Mouse (Mus musculus) forebrain, embryonic 16.5 days (tissue): ENCODE data around the gene Akap1. TPM values are rescaled to one million over a fixed set of nuclear protein-coding genes. Genes with fewer than 3 reads are reported as not detected.

Experiments
- ATAC-seq: fragments of 200-750 bp; cut with Nextera tagmentation; 2 replicates; pipeline ENCODE4 v1.8.0; 2017; ENCODE audit warnings: mild to moderate bottlenecking, moderate library complexity
- H3K27ac ChIP-seq: fragments of 300-500 bp; sonication (generic); 2 replicates; pipeline ENCODE4 v1.5.1; 2014; ENCODE audit warnings: low read length, control low read depth
- H3K27me3 ChIP-seq: fragments of 300-500 bp; sonication (generic); replicated peaks from 2 replicates; pipeline ENCODE4 v1.6.1; 2014; ENCODE audit warnings: low read length; ENCODE audit not compliant: control insufficient read depth, insufficient read depth
- H3K36me3 ChIP-seq: fragments of 300-500 bp; sonication (generic); 2 replicates; pipeline ENCODE4 v1.6.1; 2014; ENCODE audit not compliant: control insufficient read depth, insufficient read depth
- H3K4me1 ChIP-seq: fragments of 300-500 bp; sonication (generic); replicated peaks from 2 replicates; pipeline ENCODE4 v1.6.1; 2014; ENCODE audit warnings: low read length; ENCODE audit not compliant: control insufficient read depth, insufficient read depth
- H3K4me2 ChIP-seq: fragments of 300-500 bp; sonication (generic); 2 replicates; pipeline ENCODE4 v1.6.1; 2014; ENCODE audit warnings: mild to moderate bottlenecking, low read length, control low read depth
- H3K4me3 ChIP-seq: fragments of 300-500 bp; sonication (generic); replicated peaks from 2 replicates; pipeline ENCODE4 v1.5.1; 2014; ENCODE audit warnings: mild to moderate bottlenecking, low read length, control low read depth
- H3K9ac ChIP-seq: fragments of 300-500 bp; sonication (generic); replicated peaks from 2 replicates; pipeline ENCODE4 v1.6.1; 2014; ENCODE audit warnings: low read depth, low read length, control low read depth
- H3K9me3 ChIP-seq: fragments of 300-500 bp; sonication (generic); 2 replicates; pipeline ENCODE4 v1.6.1; 2016; ENCODE audit warnings: low read length; ENCODE audit not compliant: control insufficient read depth
- WGBS: fragments of 180-500 bp; shearing (Covaris S2); extraction: QIAGEN DNeasy Blood & Tissue Kit; methylation state at CpG from one replicate; pipeline ENCODE4 v1.1.7; 2014; 5-methylcytosine and 5-hydroxymethylcytosine counted together
- polyA plus RNA-seq: library from polyadenylated mRNA; unstranded; fragments of >200 nt; fragmentation: Nextera tagmentation; extraction: Ambion mirVana; gene quantifications from 2 replicates; pipeline ENCODE4 v1.2.1, GENCODE M21; 2015

Gene Akap1
- polyA plus RNA-seq, 1 experiment from 2014 or later, result 40.7 TPM

DNA sequence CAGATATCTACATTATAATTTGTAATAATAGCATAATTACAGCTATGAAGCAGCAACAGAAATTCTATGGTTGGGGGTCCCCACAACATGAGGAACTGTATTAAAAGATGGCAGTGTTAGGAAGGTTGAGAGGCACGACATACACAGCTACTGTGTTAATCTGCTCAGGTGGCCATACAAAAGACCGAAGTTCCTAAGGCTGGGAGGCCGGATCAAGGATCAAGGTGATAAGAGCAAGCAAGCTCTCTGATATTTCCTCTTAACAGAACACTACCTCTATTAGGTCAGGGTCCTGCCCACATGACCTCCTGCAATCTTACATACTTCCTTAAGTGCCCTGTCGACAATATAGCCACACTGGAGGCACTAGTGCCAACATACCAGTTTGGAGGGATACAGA, 80.9 kb downstream of the Akap1 start:
- H3K36me3 ChIP-seq, result no peaks in the 10 kb centered on the region
- WGBS, result 86% methylated on average over 4 of the region's 4 CpGs
- no peak overlapping the region for H3K4me2 ChIP-seq
- no peak for ATAC-seq
- no peak overlapping the region for H3K9ac ChIP-seq
- H3K4me1 ChIP-seq, result no peaks in the 10 kb centered on the region
- H3K27ac ChIP-seq, result no peak overlapping the region
- no peak overlapping the region for H3K4me3 ChIP-seq
- H3K27me3 ChIP-seq, result no peaks in the 10 kb centered on the region
- no peaks in the 10 kb centered on the region for H3K9me3 ChIP-seq

DNA sequence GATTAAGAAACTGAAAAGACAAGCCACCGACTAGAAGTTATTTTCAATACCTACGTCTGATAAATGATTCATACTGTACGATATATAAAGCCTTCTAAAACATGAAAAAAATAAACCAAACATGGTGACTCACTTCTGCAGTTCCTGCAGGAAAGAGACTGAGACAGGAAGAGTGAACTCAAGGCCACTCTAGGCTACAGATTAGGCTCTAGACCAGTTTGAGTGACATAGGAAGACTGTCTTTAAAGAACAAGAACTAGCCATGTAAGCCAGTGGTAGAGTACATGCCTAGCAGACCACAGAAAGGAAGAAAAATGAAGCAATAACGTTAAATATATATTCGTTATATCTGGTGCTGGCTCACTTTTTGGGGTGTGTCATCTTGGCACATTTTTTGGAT, 81.9 kb downstream of the Akap1 start:
- H3K27ac ChIP-seq, result no peak overlapping the region
- WGBS, result 92% methylated on average over 5 of the region's 5 CpGs
- no peak for ATAC-seq
- no peaks in the 10 kb centered on the region for H3K9me3 ChIP-seq
- H3K4me1 ChIP-seq, result no peaks in the 10 kb centered on the region
- H3K27me3 ChIP-seq, result no peaks in the 10 kb centered on the region
- H3K4me2 ChIP-seq, result no peak overlapping the region
- H3K36me3 ChIP-seq, result no peaks in the 10 kb centered on the region
- no peak overlapping the region for H3K9ac ChIP-seq
- no peak overlapping the region for H3K4me3 ChIP-seq

Other genes starting within 250 kb of the Akap1 start
- 19.7 and 23.4 TPM in 2 replicates for gene Msi2, start 146.1 kb downstream of the Akap1 start, polyA plus RNA-seq
- gene Scpep1, start 90.9 kb upstream of the Akap1 start, polyA plus RNA-seq, result 33.7 and 36.2 TPM in 2 replicates
- not detected in 2 replicates for gene Elobl, start 102.3 kb upstream of the Akap1 start, polyA plus RNA-seq
- 27.1 and 28.1 TPM in 2 replicates for gene Coil, start 105.7 kb upstream of the Akap1 start, polyA plus RNA-seq
- 3.7 and 3.8 TPM in 2 replicates for gene Trim25, start 134.8 kb upstream of the Akap1 start, polyA plus RNA-seq
- gene Dgke, start 202.3 kb upstream of the Akap1 start, polyA plus RNA-seq, result 17.1 TPM in 2 replicates
- not detected in 2 replicates for gene Gm525, start 209.3 kb upstream of the Akap1 start, polyA plus RNA-seq